Mouse (Mus musculus) spleen, embryonic (tissue): ENCODE results near the gene Hhipl1.

Experiments
- CTCF ChIA-PET: fragments of 350-600 bp; sonication (Branson Sonifier 250); formaldehyde crosslinking; loops from one replicate; lab custom pipeline; 2022; lab: Charles Lee

Gene Hhipl1

DNA sequence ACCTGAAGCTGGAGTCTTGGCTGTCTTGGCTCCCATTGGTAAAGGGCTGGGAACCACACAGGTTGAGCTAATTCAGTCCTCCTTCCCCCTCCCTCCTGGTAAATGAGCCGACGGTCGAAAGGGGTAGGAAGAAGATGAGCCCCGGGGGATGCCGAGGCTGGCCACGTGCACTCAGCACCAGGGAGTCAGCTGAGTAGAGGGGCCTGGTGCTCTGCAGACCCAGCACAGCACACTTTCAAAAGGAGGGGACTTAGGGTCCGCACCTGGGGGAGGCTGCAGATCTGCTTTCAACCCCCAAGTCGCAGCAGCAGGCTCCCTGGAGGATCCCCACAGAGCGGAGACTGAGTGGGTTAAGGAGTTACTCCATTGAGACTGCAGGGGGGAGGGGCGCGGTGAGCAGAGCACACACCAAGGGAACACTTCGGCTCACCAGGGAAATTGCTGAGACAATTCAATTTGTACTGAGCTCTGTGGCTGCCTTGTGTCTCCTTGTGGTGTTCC is 28.7 kb upstream of the Hhipl1 start:
- CTCF ChIA-PET, result no interaction called here

- CTCF ChIA-PET, result no interaction called here
Measured at GRCm38 (mm10) chr12:108278221-108278918, 27.7 kb upstream of the Hhipl1 start.

- CTCF ChIA-PET, result interaction anchor here (0.7 kb wide), 1 partner anchor 63 kb away, joined by 3 read pairs; no protein-coding TSS in a partner anchor
Measured at GRCm38 (mm10) chr12:108284455-108285224, 21.4 kb upstream of the Hhipl1 start.

- CTCF ChIA-PET, result interaction anchor here (0.7 kb wide), 1 partner anchor 63 kb away, joined by 3 read pairs; no protein-coding TSS in a partner anchor
Measured at GRCm38 (mm10) chr12:108285225-108286011, 20.7 kb upstream of the Hhipl1 start.

GRCm38 (mm10) chr12:108286381-108286780 is 19.7 kb upstream of the Hhipl1 start:
- CTCF ChIA-PET, result no interaction called here

DNA sequence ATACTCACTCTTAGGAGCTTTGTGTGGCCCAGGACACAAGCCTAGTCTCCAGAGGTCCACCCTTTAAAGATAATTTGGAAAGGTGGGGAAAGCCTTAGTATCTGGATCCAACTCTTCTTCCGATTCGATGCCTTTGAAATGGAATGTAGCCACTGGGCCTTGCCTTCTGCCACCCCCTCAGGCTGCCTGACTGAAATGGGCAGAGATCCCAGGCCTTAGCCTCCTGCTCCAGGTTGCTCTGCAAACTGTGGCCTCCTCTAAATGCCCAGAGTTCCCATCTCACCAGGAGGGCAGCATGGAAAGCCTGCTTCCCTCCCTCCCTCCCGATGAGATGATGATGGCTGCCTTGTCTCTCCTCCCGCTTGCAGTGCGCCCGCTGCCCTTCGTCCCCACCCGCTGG is 19.1 kb upstream of the Hhipl1 start:
- CTCF ChIA-PET, result no interaction called here

GRCm38 (mm10) chr12:108288127-108288880 is 17.8 kb upstream of the Hhipl1 start:
- CTCF ChIA-PET, result no interaction called here

GRCm38 (mm10) chr12:108292419-108292818 is 13.7 kb upstream of the Hhipl1 start:
- CTCF ChIA-PET, result interaction anchor here (1.4 kb wide), 1 partner anchor 86 kb away, joined by 4 read pairs; no protein-coding TSS in a partner anchor

DNA sequence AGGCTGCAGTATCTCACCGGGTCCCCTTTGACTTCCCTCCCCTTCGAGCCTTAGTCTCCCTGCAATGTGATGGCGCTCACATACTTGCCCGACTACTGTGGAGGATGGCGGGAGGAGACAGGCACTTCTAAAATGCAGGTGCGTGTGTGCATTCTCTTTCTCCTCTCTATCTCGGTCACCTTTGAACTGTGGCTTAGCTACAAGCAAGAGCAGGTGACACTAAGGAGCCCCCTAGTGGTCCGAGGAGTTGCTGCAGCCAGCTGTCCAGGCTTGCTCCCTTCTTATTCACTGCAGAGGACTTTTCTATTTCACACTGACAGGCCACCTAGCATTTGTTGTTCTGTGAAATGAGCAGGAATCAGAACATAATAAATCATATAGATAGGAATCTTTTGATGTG is 13.1 kb upstream of the Hhipl1 start:
- CTCF ChIA-PET, result interaction anchor here (1.4 kb wide), 1 partner anchor 86 kb away, joined by 4 read pairs; no protein-coding TSS in a partner anchor

DNA sequence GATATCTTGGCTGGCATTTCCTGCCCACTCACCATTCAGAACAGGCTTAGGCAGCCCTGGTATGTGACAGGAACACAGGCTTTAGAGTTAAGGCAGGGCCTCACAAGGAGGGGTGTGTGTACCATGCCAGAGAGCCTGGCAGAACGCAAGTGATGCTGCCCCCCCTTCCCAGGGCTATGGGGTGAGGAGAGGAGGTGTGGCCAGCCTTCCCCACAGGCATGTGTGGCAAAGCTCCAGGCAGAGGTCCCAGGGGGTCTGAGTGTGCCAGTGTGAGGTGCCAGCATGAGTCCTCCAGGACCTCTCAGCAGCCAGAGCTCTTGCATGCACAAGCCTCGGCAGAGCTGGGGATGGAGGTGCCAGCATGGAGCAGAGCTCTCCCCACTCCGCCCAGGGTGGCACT is 11.4 kb upstream of the Hhipl1 start:
- CTCF ChIA-PET, result no interaction called here

GRCm38 (mm10) chr12:108297033-108297432 is 9.0 kb upstream of the Hhipl1 start:
- CTCF ChIA-PET, result no interaction called here

DNA sequence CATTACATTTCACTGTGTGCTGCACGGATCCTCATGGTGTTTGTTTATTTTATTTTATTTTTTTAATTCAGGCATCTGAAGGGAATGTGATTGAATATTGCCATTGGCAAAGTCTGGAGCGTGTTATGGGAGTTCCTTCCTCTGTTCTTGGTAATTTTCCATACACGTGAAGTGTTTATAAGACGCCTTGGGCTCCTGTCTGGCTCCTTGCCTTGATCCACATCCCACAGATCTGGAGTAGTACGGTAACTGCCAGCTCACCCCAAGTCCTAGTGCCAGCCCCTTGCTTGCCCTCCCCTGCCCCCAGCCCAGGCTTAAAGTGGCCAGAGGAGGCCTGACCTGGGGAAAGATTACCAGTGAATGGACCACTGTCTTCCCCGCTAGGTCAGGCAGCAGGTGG is 5.1 kb upstream of the Hhipl1 start:
- CTCF ChIA-PET, result no interaction called here

DNA sequence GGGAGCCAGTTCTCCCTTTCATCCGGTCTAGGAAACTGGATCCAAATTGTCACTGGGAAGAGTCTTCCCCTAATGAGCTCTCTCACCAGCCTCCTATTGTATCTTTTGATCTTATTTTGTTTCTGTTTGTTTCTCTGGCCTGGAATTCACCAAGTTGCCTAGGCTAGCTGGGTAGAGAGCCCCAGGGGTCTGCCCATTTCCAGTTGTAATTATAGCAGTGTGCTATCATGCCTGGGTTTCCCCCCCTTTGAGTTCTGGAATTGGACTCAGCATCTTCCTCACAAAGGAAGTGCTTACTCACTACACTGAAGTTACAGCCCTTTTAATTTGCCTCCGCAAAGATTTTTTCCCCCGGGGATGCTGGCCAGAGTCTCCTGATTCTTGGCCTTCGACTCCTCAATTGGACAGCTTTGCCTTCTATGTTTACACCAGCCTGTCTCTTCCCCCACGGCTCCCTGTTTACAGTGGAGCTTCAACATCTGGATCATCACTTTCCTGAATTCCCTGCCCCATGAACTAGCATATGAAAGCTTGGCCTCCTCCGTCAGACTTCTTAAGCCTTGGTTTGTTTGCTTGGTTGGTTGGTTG is 2.2 kb upstream of the Hhipl1 start:
- CTCF ChIA-PET, result no interaction called here

DNA sequence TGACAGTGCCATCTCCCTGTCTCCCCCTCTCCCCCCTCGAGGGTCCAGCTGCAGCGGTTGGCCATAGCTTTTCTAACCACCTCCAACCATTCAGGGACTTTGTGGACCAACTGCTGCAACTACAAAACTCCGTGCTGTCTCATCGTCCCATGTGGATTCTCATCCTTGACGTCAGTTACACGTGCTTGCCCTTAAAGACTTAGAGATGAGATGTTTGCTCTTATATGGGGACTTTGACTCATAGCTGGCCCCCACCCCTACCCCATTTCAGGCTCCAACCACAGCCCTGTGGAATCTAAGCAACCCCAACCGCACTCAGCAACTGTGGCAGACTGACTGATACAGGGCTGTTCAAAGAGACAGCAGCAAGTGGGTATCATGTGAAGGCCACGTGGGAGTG is 898 bp upstream of the Hhipl1 start:
- CTCF ChIA-PET, result no interaction called here

DNA sequence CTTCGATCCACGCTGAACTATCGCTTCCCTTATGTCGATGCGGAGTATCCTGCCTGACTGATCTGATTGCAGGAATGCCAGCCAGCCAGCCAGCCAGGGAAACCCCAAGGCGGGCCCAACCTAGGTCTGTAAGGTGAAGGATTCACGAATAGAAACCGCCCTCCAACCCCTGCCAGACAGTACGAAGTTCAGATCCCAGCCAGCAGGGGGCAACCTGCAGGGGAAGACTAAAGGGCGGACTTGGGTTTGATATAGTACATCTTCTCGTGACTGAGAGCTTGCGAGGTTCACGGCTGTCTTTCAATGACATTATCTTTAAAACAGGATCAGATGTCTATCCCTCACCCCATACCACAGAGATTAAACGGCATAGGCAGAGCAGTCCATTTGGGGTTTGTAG is 1.5 kb downstream of the Hhipl1 start:
- CTCF ChIA-PET, result interaction anchor here (0.7 kb wide), 1 partner anchor 9 kb away, joined by 3 read pairs; no protein-coding TSS in a partner anchor

- CTCF ChIA-PET, result no interaction called here
Measured at GRCm38 (mm10) chr12:108308363-108308856, 2.3 kb downstream of the Hhipl1 start.

GRCm38 (mm10) chr12:108309116-108309794 is 3.2 kb downstream of the Hhipl1 start:
- CTCF ChIA-PET, result no interaction called here

DNA sequence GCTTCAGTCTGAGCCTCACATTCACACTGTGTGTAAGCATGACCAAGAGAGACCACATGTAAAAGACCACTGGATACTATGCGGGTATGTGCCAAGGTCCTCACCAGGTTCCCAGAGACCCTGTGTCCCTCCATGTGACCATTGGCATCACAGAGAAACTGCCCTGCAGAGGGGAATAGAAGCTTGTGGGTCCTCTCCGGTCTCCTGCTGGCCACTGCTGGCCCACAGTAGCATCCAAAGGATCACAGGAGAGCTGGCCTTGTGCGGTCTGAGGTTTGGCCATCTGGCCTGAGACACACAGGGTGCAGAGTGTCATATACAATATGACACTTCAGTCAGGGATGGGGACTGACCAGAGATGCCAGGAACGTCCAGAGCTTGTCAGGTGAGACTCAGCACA is 4.0 kb downstream of the Hhipl1 start:
- CTCF ChIA-PET, result no interaction called here

DNA sequence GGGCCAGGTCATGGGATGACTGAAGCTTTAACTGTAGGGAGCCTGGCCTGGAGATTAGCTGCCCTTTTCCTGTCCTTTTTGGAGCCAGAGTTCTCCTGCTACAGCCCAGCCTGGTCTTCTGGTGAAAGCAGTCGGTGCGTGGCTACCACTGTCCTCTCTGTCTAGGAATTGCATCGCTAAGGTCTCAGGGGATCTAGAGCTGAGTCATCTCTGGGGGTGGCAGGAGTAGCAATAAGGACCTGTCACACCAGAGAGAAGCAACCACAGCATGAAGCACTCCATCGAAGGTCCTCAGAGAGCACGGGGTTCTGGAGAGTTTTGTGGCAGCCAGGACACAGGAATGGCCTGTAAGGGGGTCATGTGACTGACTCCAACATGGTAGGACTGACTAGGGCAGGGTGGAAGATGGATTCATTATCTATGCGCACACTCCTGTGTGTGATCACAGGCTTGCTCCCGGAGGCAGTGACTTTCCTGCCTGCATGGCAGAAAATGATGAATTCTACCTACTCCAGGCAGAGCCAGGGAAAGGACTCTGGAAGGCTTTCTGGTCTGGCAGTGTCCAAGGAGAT is 4.5 kb downstream of the Hhipl1 start:
- CTCF ChIA-PET, result no interaction called here
